Mouse (Mus musculus) myocyte (in vitro differentiated cells): ENCODE measurements at regions not wholly inside any gene's neighbourhood (a gene's known extent, or its start where the extent isn't known, plus 50 kb on each side); places are given as distances from the start of the nearest gene placed in this dataset.

ENCODE experiments used
- CEBPB ChIP-seq: IDR thresholded peaks from 2 replicates; pipeline ENCODE4 v1.6.1; 2011; ENCODE audit warnings: mild to moderate bottlenecking, moderate library complexity; ENCODE audit not compliant: poor library complexity, insufficient read depth, severe bottlenecking
- E2F4 ChIP-seq: IDR thresholded peaks from one replicate; pipeline ENCODE4 v1.6.1; 2011; ENCODE audit warnings: mild to moderate bottlenecking, control low read depth, moderate library complexity; ENCODE audit not compliant: insufficient read depth
- MAX ChIP-seq: IDR thresholded peaks from one replicate; pipeline ENCODE4 v1.6.1; 2011; ENCODE audit warnings: low read depth, mild to moderate bottlenecking, control low read depth
- MYOG ChIP-seq, 3 experiments: IDR thresholded peaks; one replicate each; pipeline ENCODE4 v1.6.1; 2011; ENCODE audit warnings: control low read depth in 2 of 3, low read depth in 2 of 3, mild to moderate bottlenecking in 2 of 3; ENCODE audit not compliant: insufficient read length in 2 of 3, control insufficient read depth in 1 of 3, insufficient read depth in 1 of 3
- POLR2A ChIP-seq: IDR thresholded peaks from one replicate; pipeline ENCODE4 v1.6.1; 2011; ENCODE audit warnings: low read depth, mild to moderate bottlenecking, control low read depth, moderate library complexity; ENCODE audit not compliant: insufficient read length
- POLR2AphosphoS2 ChIP-seq: IDR thresholded peaks from one replicate; pipeline ENCODE4 v1.6.1; 2011; ENCODE audit warnings: low read depth, control low read depth; ENCODE audit not compliant: insufficient read length
- REST ChIP-seq: IDR thresholded peaks from one replicate; pipeline ENCODE4 v1.6.1; 2011; ENCODE audit warnings: mild to moderate bottlenecking, control low read depth, moderate library complexity; ENCODE audit not compliant: insufficient read depth, insufficient read length
- TCF12 ChIP-seq: IDR thresholded peaks from one replicate; pipeline ENCODE4 v1.6.1; 2011; ENCODE audit warnings: mild to moderate bottlenecking, control low read depth; ENCODE audit not compliant: poor library complexity, insufficient read depth, severe bottlenecking
- TCF3 ChIP-seq: IDR thresholded peaks from one replicate; pipeline ENCODE4 v1.6.1; 2011; ENCODE audit warnings: low read depth, control low read depth; ENCODE audit not compliant: insufficient read length
- USF1 ChIP-seq: IDR thresholded peaks from one replicate; pipeline ENCODE4 v1.6.1; 2011; ENCODE audit warnings: low read depth, mild to moderate bottlenecking, control low read depth, moderate library complexity

DNA sequence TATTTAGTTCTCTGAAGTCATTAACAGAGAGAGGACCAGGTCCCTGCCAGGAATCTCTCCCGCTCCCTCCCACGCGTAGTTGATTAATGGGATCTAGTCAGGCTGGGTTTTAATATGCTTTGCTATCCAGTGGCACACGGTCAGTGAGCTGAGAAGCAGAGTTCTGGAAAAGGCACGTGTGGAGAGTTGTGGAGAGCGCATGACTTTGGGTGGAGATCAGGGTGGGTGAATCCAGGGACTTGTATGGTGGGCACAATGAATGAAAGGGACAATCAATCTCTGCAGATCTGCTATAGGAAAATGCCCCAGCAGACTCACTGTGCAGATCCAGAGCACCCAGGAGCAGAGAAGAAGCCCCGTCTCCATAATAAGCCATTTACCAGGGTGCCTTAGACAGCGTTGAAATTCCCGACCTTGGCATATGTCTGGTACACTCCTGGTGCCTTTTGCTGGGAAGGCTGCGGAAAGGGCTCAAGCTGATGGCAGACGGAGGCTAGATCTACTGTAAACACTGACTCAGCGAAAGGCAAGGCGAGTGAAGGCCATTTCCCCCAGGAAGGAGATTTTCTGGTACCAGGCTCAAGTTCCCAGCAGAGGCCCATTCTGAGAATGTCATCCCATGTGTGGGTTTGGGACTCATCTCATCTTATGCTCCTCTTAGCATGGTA is 222.5 kb downstream of the Fam43a start:
- TF ChIP-seq TCF3, result no peak
- TF ChIP-seq CEBPB, result no peak
- no peak for TF ChIP-seq POLR2A
- no peak for TF ChIP-seq USF1
- TF ChIP-seq MAX, result no peak
- no peak for TF ChIP-seq TCF12
- TF ChIP-seq REST, result no peak
- TF ChIP-seq MYOG (IDR thresholded peaks at IDR 0.05; ENCODE audit: control insufficient read depth in 1 of 3, insufficient read depth in 1 of 3, insufficient read length in 2 of 3, low read depth in 2 of 3), result no peak
- no peak for TF ChIP-seq E2F4
- no peak for TF ChIP-seq POLR2AphosphoS2
